Mouse (Mus musculus): ENCODE measurements around the gene Pfkfb4. TPM values are rescaled to one million over a fixed set of nuclear protein-coding genes. Genes with fewer than 3 reads are reported as not detected.

Gene Pfkfb4
- polyA plus RNA-seq, 1 experiment from 2014 or later: 14.4 TPM

DNA sequence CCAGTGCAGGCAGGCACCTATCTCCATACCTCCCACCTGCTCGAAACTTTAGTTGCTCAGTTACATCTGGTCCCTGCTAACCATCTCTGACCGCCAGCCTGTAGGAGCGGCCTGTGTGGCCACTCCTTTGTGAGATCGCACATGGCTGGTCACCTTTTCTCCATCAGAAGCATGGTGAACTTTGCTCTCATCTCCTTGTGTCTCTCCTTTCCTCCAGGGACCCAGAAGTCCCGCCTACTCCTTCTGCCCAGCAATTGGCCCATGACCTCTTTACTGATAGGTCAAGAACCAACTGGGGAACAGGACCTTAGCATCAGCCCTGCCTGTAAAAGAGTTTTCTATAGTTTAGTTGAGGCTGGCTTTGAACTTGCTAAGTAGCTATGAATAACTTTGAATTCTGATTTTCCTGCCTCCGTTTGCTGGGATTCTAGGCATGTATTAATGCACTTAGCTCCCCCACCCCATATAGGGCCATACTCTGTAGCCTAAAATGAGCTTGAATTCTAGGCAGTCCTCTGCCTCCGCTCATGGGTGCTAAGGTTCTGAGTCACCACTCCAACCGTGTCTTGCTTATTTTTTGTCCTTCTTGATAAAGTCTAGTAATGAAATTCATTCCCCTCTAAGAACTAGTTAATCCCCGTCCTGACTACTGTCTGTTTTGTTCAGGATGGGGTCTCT lies 58.6 kb downstream of the Pfkfb4 start:
- no peak for DNase-seq (ENCODE audit: low spot score)
- 80% methylated on average over 9 of the region's 9 CpGs for WGBS
- no peaks in the 10 kb centered on the region for H3K9me3 ChIP-seq (ENCODE audit: control insufficient read depth, low read length)

DNA sequence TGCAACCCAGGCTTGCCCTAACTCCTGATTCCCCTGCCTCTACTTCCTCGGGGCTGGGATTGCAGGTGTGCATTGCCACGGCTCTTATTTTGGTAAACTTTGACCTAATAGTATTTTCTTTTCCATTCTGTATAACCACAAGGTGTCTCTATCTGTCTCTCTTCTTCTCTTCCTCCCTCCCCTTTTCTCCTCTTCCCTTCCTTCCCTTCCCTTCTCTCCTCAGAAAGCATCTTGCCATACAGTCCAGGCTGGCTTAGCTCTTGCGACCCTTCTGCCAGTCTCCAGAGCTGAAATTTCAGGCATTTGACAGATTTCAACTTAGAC lies 59.1 kb downstream of the Pfkfb4 start:
- H3K4me2 ChIP-seq (ENCODE audit: low read depth): no peak overlapping the region
- ATAC-seq (ENCODE audit: insufficient read depth, low FRiP score, low TSS enrichment) (no peak), DNase-seq (ENCODE audit: low spot score) (no peak)
- no peak overlapping the region for H3K9ac ChIP-seq (ENCODE audit: low read length)
- H3K9me3 ChIP-seq (ENCODE audit: control insufficient read depth, low read length): no peaks in the 10 kb centered on the region
- H3K4me3 ChIP-seq (ENCODE audit: low read depth, low read length): no peak overlapping the region
- no peak overlapping the region for H3K27ac ChIP-seq (ENCODE audit: low read depth, low read length)
- H3K4me1 ChIP-seq (ENCODE audit: control insufficient read depth, insufficient read depth, low read length): peaks cover 3% of the 10 kb centered on the region; the same call in 1 of the 2 replicates
- no peaks in the 10 kb centered on the region for H3K27me3 ChIP-seq (ENCODE audit: control insufficient read depth, insufficient read depth, low read length)
- 79% methylated on average over 3 of the region's 3 CpGs for WGBS
- no peaks in the 10 kb centered on the region for H3K36me3 ChIP-seq (ENCODE audit: control insufficient read depth, insufficient read depth, low read length)

More for the DNA sequence above, 58.6 kb downstream of the Pfkfb4 start:
- Histone ChIP-seq H3K36me3 (ENCODE audit: control insufficient read depth, insufficient read depth, low read length) (no peaks in the 10 kb centered on the region), H3K4me1 (ENCODE audit: control insufficient read depth, insufficient read depth, low read length) (peaks cover 3% of the 10 kb centered on the region; the same call in 1 of the 2 replicates), H3K27ac (ENCODE audit: low read depth, low read length) (no peak overlapping the region), H3K4me2 (ENCODE audit: low read depth) (no peak overlapping the region), H3K4me3 (ENCODE audit: low read depth, low read length) (no peak overlapping the region), H3K27me3 (ENCODE audit: control insufficient read depth, insufficient read depth, low read length) (no peaks in the 10 kb centered on the region), H3K9ac (ENCODE audit: low read length) (no peak overlapping the region)
- ATAC-seq (ENCODE audit: insufficient read depth, low FRiP score, low TSS enrichment): no peak

GRCm38 (mm10) chr9:109051011-109051501 lies 59.5 kb downstream of the Pfkfb4 start:
- Histone ChIP-seq H3K4me2 (ENCODE audit: low read depth) (no peak overlapping the region), H3K9me3 (ENCODE audit: control insufficient read depth, low read length) (no peaks in the 10 kb centered on the region), H3K9ac (ENCODE audit: low read length) (no peak overlapping the region), H3K36me3 (ENCODE audit: control insufficient read depth, insufficient read depth, low read length) (no peaks in the 10 kb centered on the region), H3K27me3 (ENCODE audit: control insufficient read depth, insufficient read depth, low read length) (no peaks in the 10 kb centered on the region), H3K4me3 (ENCODE audit: low read depth, low read length) (no peak overlapping the region), H3K27ac (ENCODE audit: low read depth, low read length) (no peak overlapping the region), H3K4me1 (ENCODE audit: control insufficient read depth, insufficient read depth, low read length) (peaks cover 3% of the 10 kb centered on the region; the same call in 1 of the 2 replicates)
- 89% methylated on average over 13 of the region's 13 CpGs for WGBS
- ATAC-seq (ENCODE audit: insufficient read depth, low FRiP score, low TSS enrichment): no peak
- no peak for DNase-seq (ENCODE audit: low spot score)

DNA sequence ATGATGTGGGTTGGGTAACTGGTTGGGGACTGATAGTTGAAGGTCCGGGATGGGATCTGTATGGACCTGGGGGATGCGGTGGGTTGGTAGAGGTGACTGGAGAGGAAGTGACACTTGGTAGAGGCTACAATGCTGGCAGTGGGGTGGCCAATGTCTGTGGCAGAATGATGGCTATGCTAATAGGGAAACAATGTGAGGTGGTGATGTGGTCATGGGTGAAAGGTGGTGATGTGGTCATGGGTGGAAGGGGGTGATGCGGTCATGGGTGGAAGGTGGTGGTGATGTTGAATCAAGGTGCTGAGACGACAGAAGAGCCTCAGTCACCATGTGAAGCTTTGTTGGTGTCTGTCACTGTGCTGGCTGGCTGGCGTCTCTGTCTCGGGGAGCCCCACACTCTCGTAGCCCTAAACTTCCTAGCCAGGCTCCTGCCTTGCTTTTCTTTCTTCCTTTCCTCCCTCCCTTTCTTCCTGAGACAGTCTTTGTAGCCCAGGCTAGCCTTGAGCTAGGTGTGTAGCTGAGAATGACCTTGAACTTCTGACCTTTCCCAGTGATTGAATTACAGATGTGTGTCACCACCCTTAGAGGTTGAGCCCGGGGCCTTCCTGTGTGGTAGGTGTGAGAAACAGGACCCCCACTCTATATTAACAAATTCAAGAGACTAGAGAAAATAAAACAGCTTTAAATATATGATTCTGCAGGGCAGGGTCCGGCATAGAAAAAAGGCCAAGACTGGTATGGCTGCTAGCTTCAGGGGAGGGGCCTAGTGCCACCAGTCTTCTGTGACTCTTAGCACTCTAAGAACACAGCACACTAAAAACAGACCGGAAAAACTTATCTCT lies 60.3 kb downstream of the Pfkfb4 start:
- Histone ChIP-seq H3K9ac (ENCODE audit: low read length) (no peak overlapping the region), H3K4me3 (ENCODE audit: low read depth, low read length) (no peak overlapping the region), H3K4me2 (ENCODE audit: low read depth) (no peak overlapping the region), H3K4me1 (ENCODE audit: control insufficient read depth, insufficient read depth, low read length) (peaks cover 3% of the 10 kb centered on the region; the same call in 1 of the 2 replicates), H3K9me3 (ENCODE audit: control insufficient read depth, low read length) (no peaks in the 10 kb centered on the region), H3K27ac (ENCODE audit: low read depth, low read length) (no peak overlapping the region), H3K27me3 (ENCODE audit: control insufficient read depth, insufficient read depth, low read length) (no peaks in the 10 kb centered on the region), H3K36me3 (ENCODE audit: control insufficient read depth, insufficient read depth, low read length) (no peaks in the 10 kb centered on the region; the same call in 1 of the 2 replicates)
- ATAC-seq (ENCODE audit: insufficient read depth, low FRiP score, low TSS enrichment) (no peak), DNase-seq (ENCODE audit: low spot score) (no peak)
- 92% methylated on average over 10 of the region's 10 CpGs for WGBS

GRCm38 (mm10) chr9:109052490-109053260 lies 61.1 kb downstream of the Pfkfb4 start:
- H3K9ac ChIP-seq (ENCODE audit: low read length): no peak overlapping the region
- peaks cover 3% of the 10 kb centered on the region; the same call in 1 of the 2 replicates for H3K4me1 ChIP-seq (ENCODE audit: control insufficient read depth, insufficient read depth, low read length)
- no peak overlapping the region for H3K4me3 ChIP-seq (ENCODE audit: low read depth, low read length)
- no peaks in the 10 kb centered on the region for H3K27me3 ChIP-seq (ENCODE audit: control insufficient read depth, insufficient read depth, low read length)
- no peaks in the 10 kb centered on the region for H3K9me3 ChIP-seq (ENCODE audit: control insufficient read depth, low read length)
- no peak overlapping the region for H3K4me2 ChIP-seq (ENCODE audit: low read depth)
- DNase-seq (ENCODE audit: low spot score) (no peak), ATAC-seq (ENCODE audit: insufficient read depth, low FRiP score, low TSS enrichment) (no peak)
- peaks cover 3% of the 10 kb centered on the region for H3K36me3 ChIP-seq (ENCODE audit: control insufficient read depth, insufficient read depth, low read length)
- H3K27ac ChIP-seq (ENCODE audit: low read depth, low read length): no peak overlapping the region
- WGBS: 92% methylated on average over 9 of the region's 9 CpGs

- Histone ChIP-seq H3K4me3 (ENCODE audit: low read depth, low read length) (no peak overlapping the region), H3K27ac (ENCODE audit: low read depth, low read length) (no peak overlapping the region), H3K9ac (ENCODE audit: low read length) (no peak overlapping the region), H3K4me1 (ENCODE audit: control insufficient read depth, insufficient read depth, low read length) (peaks cover 3% of the 10 kb centered on the region; the same call in 1 of the 2 replicates), H3K36me3 (ENCODE audit: control insufficient read depth, insufficient read depth, low read length) (peaks cover 10% of the 10 kb centered on the region), H3K4me2 (ENCODE audit: low read depth) (no peak overlapping the region), H3K9me3 (ENCODE audit: control insufficient read depth, low read length) (no peaks in the 10 kb centered on the region), H3K27me3 (ENCODE audit: control insufficient read depth, insufficient read depth, low read length) (no peaks in the 10 kb centered on the region)
- no peak for ATAC-seq (ENCODE audit: insufficient read depth, low FRiP score, low TSS enrichment)
- WGBS: 87% methylated on average over 3 of the region's 3 CpGs
- DNase-seq (ENCODE audit: low spot score): no peak
These were observed 61.8 kb downstream of the Pfkfb4 start for GRCm38 (mm10) chr9:109053366-109053765.

DNA sequence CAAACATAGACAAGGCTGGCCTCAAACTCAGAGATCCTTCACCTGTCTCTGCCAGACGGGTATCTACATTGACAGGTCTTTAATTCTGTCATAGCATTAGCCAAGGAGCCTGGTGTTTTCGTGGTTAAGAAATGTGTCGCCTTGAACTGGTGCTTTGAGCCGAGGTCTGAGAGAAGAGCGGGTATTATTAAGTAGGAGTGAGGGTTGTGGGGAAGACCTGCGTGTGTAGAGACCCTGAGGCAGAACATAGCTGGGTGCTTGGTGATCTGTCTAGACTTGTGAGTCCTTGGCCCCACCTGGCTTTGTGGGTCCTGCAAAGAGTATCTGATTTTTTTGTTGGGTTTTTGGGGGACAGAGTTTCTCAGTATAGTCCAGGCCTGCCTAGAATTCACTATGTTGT lies 62.3 kb downstream of the Pfkfb4 start:
- ATAC-seq (ENCODE audit: insufficient read depth, low FRiP score, low TSS enrichment): no peak
- Histone ChIP-seq H3K27ac (ENCODE audit: low read depth, low read length) (no peak overlapping the region), H3K9me3 (ENCODE audit: control insufficient read depth, low read length) (no peaks in the 10 kb centered on the region)

GRCm38 (mm10) chr9:109054712-109055111 lies 63.1 kb downstream of the Pfkfb4 start:
- DNase-seq (ENCODE audit: low spot score) (peak; percentile 47), ATAC-seq (ENCODE audit: insufficient read depth, low FRiP score, low TSS enrichment) (no peak)
- Histone ChIP-seq H3K4me2 (ENCODE audit: low read depth) (peak overlapping the region; percentile 26), H3K9me3 (ENCODE audit: control insufficient read depth, low read length) (no peaks in the 10 kb centered on the region), H3K27me3 (ENCODE audit: control insufficient read depth, insufficient read depth, low read length) (no peaks in the 10 kb centered on the region), H3K9ac (ENCODE audit: low read length) (peak overlapping the region; percentile 45), H3K4me3 (ENCODE audit: low read depth, low read length) (peak overlapping the region; percentile 12; the same call in 1 of the 2 replicates), H3K27ac (ENCODE audit: low read depth, low read length) (no peak overlapping the region), H3K4me1 (ENCODE audit: control insufficient read depth, insufficient read depth, low read length) (peaks cover 3% of the 10 kb centered on the region; the same call in 1 of the 2 replicates), H3K36me3 (ENCODE audit: control insufficient read depth, insufficient read depth, low read length) (peaks cover 12% of the 10 kb centered on the region)
- WGBS: 11% methylated on average over 7 of the region's 7 CpGs

More for the DNA sequence above, 62.3 kb downstream of the Pfkfb4 start:
- peaks cover 3% of the 10 kb centered on the region; the same call in 1 of the 2 replicates for H3K4me1 ChIP-seq (ENCODE audit: control insufficient read depth, insufficient read depth, low read length)
- no peak overlapping the region for H3K4me3 ChIP-seq (ENCODE audit: low read depth, low read length)
- H3K36me3 ChIP-seq (ENCODE audit: control insufficient read depth, insufficient read depth, low read length): peaks cover 12% of the 10 kb centered on the region
- 82% methylated on average over 6 of the region's 6 CpGs for WGBS
- no peak overlapping the region for H3K4me2 ChIP-seq (ENCODE audit: low read depth)
- DNase-seq (ENCODE audit: low spot score): no peak
- no peak overlapping the region for H3K9ac ChIP-seq (ENCODE audit: low read length)
- no peaks in the 10 kb centered on the region for H3K27me3 ChIP-seq (ENCODE audit: control insufficient read depth, insufficient read depth, low read length)

Data from neural tube, embryonic 11.5 days (tissue).